Mouse (Mus musculus) layer of hippocampus, adult 8-10 months (tissue): ENCODE measurements around the gene Dok7. TPM values are rescaled to one million over a fixed set of nuclear protein-coding genes. Genes with fewer than 3 reads are reported as not detected.
A peak's percentile ranks its signal among the peaks of the same experiment; 100 is the strongest.

ENCODE experiments used
- DNase-seq, 2 experiments: peaks; one replicate each; pipeline ENCODE4 v3.0.0; 2022; ENCODE audit warnings: low spot score in 2 of 2
- microRNA-seq, 2 experiments: library from miRNA; unstranded; fragments of <30 nt; microRNA quantifications; one replicate each; pipeline ENCODE4 v1.2.0; 2022
- total RNA-seq, 4 experiments: library from RNA; stranded (reverse); gene quantifications; 2 replicates each; pipeline ENCODE4 v1.2.4; 2022

Gene Dok7
- total RNA-seq, 4 experiments from 2014 or later = 15.9 to 23.8 (median 17.4) TPM

GRCm38 (mm10) chr5:35116002-35116401, 59.4 kb downstream of the Dok7 start:
- no peak for DNase-seq

- DNase-seq = no peak
These were observed 61.1 kb downstream of the Dok7 start for GRCm38 (mm10) chr5:35117633-35118032.

GRCm38 (mm10) chr5:35118418-35118817, 61.9 kb downstream of the Dok7 start:
- no peak for DNase-seq

- peak; percentile 48 to 65 for DNase-seq
These were observed 63.5 kb downstream of the Dok7 start for GRCm38 (mm10) chr5:35120024-35120423.

GRCm38 (mm10) chr5:35129208-35129607, 72.6 kb downstream of the Dok7 start:
- DNase-seq = peak; percentile 81 to 83

GRCm38 (mm10) chr5:35129767-35130191, 73.2 kb downstream of the Dok7 start:
- DNase-seq = no peak

- DNase-seq = no peak
These were observed 74.7 kb downstream of the Dok7 start for GRCm38 (mm10) chr5:35131237-35131636.

- DNase-seq = peak; percentile 78 to 90
These were observed 75.2 kb downstream of the Dok7 start for GRCm38 (mm10) chr5:35131773-35132172.

GRCm38 (mm10) chr5:35132278-35132980, 75.9 kb downstream of the Dok7 start:
- no peak for DNase-seq

GRCm38 (mm10) chr5:35133468-35133867, 76.9 kb downstream of the Dok7 start:
- DNase-seq = no peak

- no peak for DNase-seq
These were observed 77.7 kb downstream of the Dok7 start for GRCm38 (mm10) chr5:35134286-35134685.

- no peak for DNase-seq
These were observed 79.3 kb downstream of the Dok7 start for GRCm38 (mm10) chr5:35135903-35136302.

Small RNA genes lying within 50 kb of the gene (microRNA-seq; reads per million reads assigned to microRNA genes)
- gene Mir3097 = 7.6 to 12.8 reads per million in 2 experiments

Other genes starting within 250 kb of the Dok7 start
- 1 to 10 TPM; 6.4 to 7.1 (median 6.9) TPM for gene Msantd1, start 148.8 kb upstream of the Dok7 start, total RNA-seq
- 10 to 100 TPM; 38.8 to 53.3 (median 42.3) TPM for gene Rgs12, start 107.3 kb upstream of the Dok7 start, total RNA-seq
- 1 to 10 TPM in 2 of 4 experiments, under 1 TPM in 2; 0.57 to 1.2 (median 0.90) TPM for gene Hgfac, start 15.3 kb upstream of the Dok7 start, total RNA-seq
- gene Lrpap1, start 49.0 kb downstream of the Dok7 start, total RNA-seq = 100 to 1,000 TPM; 126 to 154 (median 145) TPM
- gene Adra2c, start 221.6 kb downstream of the Dok7 start, total RNA-seq = 10 to 100 TPM; 19.5 to 27.9 (median 21.8) TPM